Mouse (Mus musculus): ENCODE data around the gene Gnaz. TPM values are rescaled to one million over a fixed set of nuclear protein-coding genes. Genes with fewer than 3 reads are reported as not detected.
"Not testable (repeated sequence)": the region's sequence is repeated elsewhere in the genome, so short reads cannot be mapped to it uniquely, and the experiment has no call there.

Gene Gnaz
- polyA plus RNA-seq, 1 experiment from 2014 or later, result 66.8 TPM

DNA sequence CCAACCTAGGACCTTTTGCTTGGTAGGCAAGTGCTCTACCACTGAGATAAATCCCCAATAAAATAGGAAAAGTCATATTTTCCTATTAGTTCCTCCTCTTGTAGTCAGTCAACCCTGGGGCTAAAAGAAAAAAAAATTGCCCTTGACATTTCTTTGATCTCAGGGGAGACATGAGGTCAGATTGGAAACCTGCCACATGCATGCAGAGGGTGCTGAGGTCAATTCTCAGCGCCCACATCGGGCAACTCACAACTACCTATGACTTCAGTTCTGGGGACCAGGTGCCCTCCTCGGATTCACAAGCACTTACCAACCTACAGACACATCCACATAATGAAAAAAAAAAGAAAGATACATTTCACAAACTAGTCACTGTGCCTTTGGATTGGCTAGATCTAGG is 63.3 kb downstream of the Gnaz start:
- Histone ChIP-seq H3K9ac (no peak overlapping the region), H3K9me3 (ENCODE audit: control insufficient read depth, low read length) (no peaks in the 10 kb centered on the region), H3K4me2 (replicated peaks) (no peak overlapping the region), H3K4me1 (replicated peaks; ENCODE audit: control insufficient read depth, insufficient read depth, low read length) (peaks cover 12% of the 10 kb centered on the region), H3K27ac (no peak overlapping the region), H3K27me3 (ENCODE audit: control insufficient read depth, insufficient read depth, low read length) (no peaks in the 10 kb centered on the region), H3K4me3 (replicated peaks; ENCODE audit: low read length) (no peak overlapping the region), H3K36me3 (replicated peaks; ENCODE audit: control insufficient read depth, insufficient read depth) (no peaks in the 10 kb centered on the region)
- no peak for ATAC-seq (ENCODE audit: low FRiP score)
- no peak for DNase-seq (ENCODE audit: low spot score)
- WGBS, result 87% methylated on average over 3 of the region's 3 CpGs

GRCm38 (mm10) chr10:75031345-75032114 is 64.6 kb downstream of the Gnaz start:
- DNase-seq (ENCODE audit: low spot score) (no peak), ATAC-seq (ENCODE audit: low FRiP score) (no peak)
- 79% methylated on average over 5 of the region's 5 CpGs for WGBS
- no peaks in the 10 kb centered on the region for H3K9me3 ChIP-seq (ENCODE audit: control insufficient read depth, low read length)
- no peak overlapping the region for H3K4me3 ChIP-seq (replicated peaks; ENCODE audit: low read length)
- peak overlapping the region; percentile 48; the same call in 1 of the 2 replicates for H3K27ac ChIP-seq
- H3K4me2 ChIP-seq (replicated peaks), result no peak overlapping the region
- H3K4me1 ChIP-seq (replicated peaks; ENCODE audit: control insufficient read depth, insufficient read depth, low read length), result peaks cover 18% of the 10 kb centered on the region
- no peaks in the 10 kb centered on the region for H3K27me3 ChIP-seq (ENCODE audit: control insufficient read depth, insufficient read depth, low read length)
- no peak overlapping the region for H3K9ac ChIP-seq
- no peaks in the 10 kb centered on the region for H3K36me3 ChIP-seq (replicated peaks; ENCODE audit: control insufficient read depth, insufficient read depth)

GRCm38 (mm10) chr10:75032395-75032794 is 65.4 kb downstream of the Gnaz start, which contains the start of gene Rsph14:
TSS of gene Rsph14 (minus strand) at chr10:75032586.
- Histone ChIP-seq H3K4me3 (replicated peaks; ENCODE audit: low read length) (no peak within 1 kb of the TSS), H3K9me3 (ENCODE audit: control insufficient read depth, low read length) (no peaks in the 10 kb centered on the region), H3K27me3 (ENCODE audit: control insufficient read depth, insufficient read depth, low read length) (no peaks in the 10 kb centered on the region), H3K4me1 (replicated peaks; ENCODE audit: control insufficient read depth, insufficient read depth, low read length) (peaks cover 21% of the 10 kb centered on the region), H3K27ac (peak within 1 kb of the TSS; percentile 48), H3K9ac (no peak within 1 kb of the TSS), H3K36me3 (replicated peaks; ENCODE audit: control insufficient read depth, insufficient read depth) (no peaks in the 10 kb centered on the region), H3K4me2 (replicated peaks) (peak within 1 kb of the TSS; percentile 40)
- ATAC-seq (ENCODE audit: low FRiP score) (peak; percentile 68), DNase-seq (ENCODE audit: low spot score) (peak; percentile 94)
- WGBS, result 10% methylated on average over 10 of the region's 10 CpGs

DNA sequence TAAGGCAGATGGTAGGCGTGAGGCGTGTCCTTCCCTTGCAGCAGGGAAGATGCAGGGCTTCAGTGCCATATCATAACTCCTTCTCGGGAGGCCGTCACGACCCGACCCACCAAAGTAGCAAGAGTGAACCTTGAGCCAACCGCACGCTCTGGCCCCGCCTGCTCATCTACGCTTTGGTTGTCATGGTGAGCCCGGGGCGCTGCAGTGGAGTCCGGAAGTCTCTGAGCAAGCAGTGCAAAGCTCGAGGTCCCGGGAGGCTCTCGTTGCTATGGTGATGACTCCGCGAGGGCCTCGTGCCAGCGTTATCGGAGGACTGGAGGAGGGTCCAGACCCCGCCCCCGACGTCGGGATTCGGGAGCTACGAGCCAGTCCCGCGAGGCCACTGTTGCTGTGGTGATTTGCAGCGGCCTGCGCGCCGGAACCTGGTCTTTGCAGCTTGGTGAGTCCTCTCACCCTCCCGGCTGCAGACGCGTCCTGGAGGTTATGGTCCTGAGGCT is 70.0 kb downstream of the Gnaz start, which contains the start of gene Rab36:
TSS of gene Rab36 (plus strand) at position 176 of the 497 bp plus-strand sequence.
- H3K27ac ChIP-seq, result peak within 1 kb of the TSS; percentile 83
- WGBS, result under 1% methylated on average over 36 of the region's 36 CpGs
- H3K4me2 ChIP-seq (replicated peaks), result peak within 1 kb of the TSS; percentile 59
- peak; percentile 95 for ATAC-seq (ENCODE audit: low FRiP score)
- peak; percentile 97 for DNase-seq (ENCODE audit: low spot score)
- peak within 1 kb of the TSS; percentile 59 for H3K9ac ChIP-seq
- H3K27me3 ChIP-seq (ENCODE audit: control insufficient read depth, insufficient read depth, low read length), result no peaks in the 10 kb centered on the region
- H3K4me3 ChIP-seq (replicated peaks; ENCODE audit: low read length), result peak within 1 kb of the TSS; percentile 32
- H3K36me3 ChIP-seq (replicated peaks; ENCODE audit: control insufficient read depth, insufficient read depth), result no peaks in the 10 kb centered on the region
- peaks cover 33% of the 10 kb centered on the region for H3K4me1 ChIP-seq (replicated peaks; ENCODE audit: control insufficient read depth, insufficient read depth, low read length)
- no peaks in the 10 kb centered on the region for H3K9me3 ChIP-seq (ENCODE audit: control insufficient read depth, low read length)

- H3K9ac ChIP-seq; H3K27me3 ChIP-seq (ENCODE audit: control insufficient read depth, insufficient read depth, low read length); H3K4me3 ChIP-seq (replicated peaks; ENCODE audit: low read length); DNase-seq (ENCODE audit: low spot score); H3K9me3 ChIP-seq (ENCODE audit: control insufficient read depth, low read length); ATAC-seq (ENCODE audit: low FRiP score); H3K27ac ChIP-seq; H3K4me2 ChIP-seq (replicated peaks); H3K36me3 ChIP-seq (replicated peaks; ENCODE audit: control insufficient read depth, insufficient read depth): not testable (repeated sequence)
- peaks cover 16% of the 10 kb centered on the region; the same call in 1 of the 2 replicates for H3K4me1 ChIP-seq (replicated peaks; ENCODE audit: control insufficient read depth, insufficient read depth, low read length)
- WGBS, result 17% methylated on average over 1 of the region's 1 CpGs
Observed at GRCm38 (mm10) chr10:75042060-75042459, 75.1 kb downstream of the Gnaz start.

- H3K36me3 ChIP-seq (replicated peaks; ENCODE audit: control insufficient read depth, insufficient read depth), result peaks cover 10% of the 10 kb centered on the region; the same call in 1 of the 2 replicates
- no peaks in the 10 kb centered on the region for H3K9me3 ChIP-seq (ENCODE audit: control insufficient read depth, low read length)
- DNase-seq (ENCODE audit: low spot score) (no peak), ATAC-seq (ENCODE audit: low FRiP score) (no peak)
- no peak overlapping the region for H3K4me2 ChIP-seq (replicated peaks)
- no peaks in the 10 kb centered on the region for H3K27me3 ChIP-seq (ENCODE audit: control insufficient read depth, insufficient read depth, low read length)
- 47% methylated on average over 7 of the region's 7 CpGs for WGBS
- H3K4me3 ChIP-seq (replicated peaks; ENCODE audit: low read length), result no peak overlapping the region
- H3K9ac ChIP-seq, result no peak overlapping the region
- no peaks in the 10 kb centered on the region for H3K4me1 ChIP-seq (replicated peaks; ENCODE audit: control insufficient read depth, insufficient read depth, low read length)
- H3K27ac ChIP-seq, result no peak overlapping the region
Observed at GRCm38 (mm10) chr10:75044459-75044858, 77.5 kb downstream of the Gnaz start.

GRCm38 (mm10) chr10:75045831-75046230 is 78.9 kb downstream of the Gnaz start:
- Histone ChIP-seq H3K36me3 (replicated peaks; ENCODE audit: control insufficient read depth, insufficient read depth) (peaks cover 10% of the 10 kb centered on the region; the same call in 1 of the 2 replicates), H3K4me1 (replicated peaks; ENCODE audit: control insufficient read depth, insufficient read depth, low read length) (no peaks in the 10 kb centered on the region), H3K9ac (no peak overlapping the region), H3K27ac (no peak overlapping the region), H3K9me3 (ENCODE audit: control insufficient read depth, low read length) (no peaks in the 10 kb centered on the region), H3K27me3 (ENCODE audit: control insufficient read depth, insufficient read depth, low read length) (no peaks in the 10 kb centered on the region), H3K4me3 (replicated peaks; ENCODE audit: low read length) (no peak overlapping the region), H3K4me2 (replicated peaks) (no peak overlapping the region)
- WGBS, result 93% methylated on average over 15 of the region's 15 CpGs
- ATAC-seq (ENCODE audit: low FRiP score), result no peak
- DNase-seq (ENCODE audit: low spot score), result no peak

DNA sequence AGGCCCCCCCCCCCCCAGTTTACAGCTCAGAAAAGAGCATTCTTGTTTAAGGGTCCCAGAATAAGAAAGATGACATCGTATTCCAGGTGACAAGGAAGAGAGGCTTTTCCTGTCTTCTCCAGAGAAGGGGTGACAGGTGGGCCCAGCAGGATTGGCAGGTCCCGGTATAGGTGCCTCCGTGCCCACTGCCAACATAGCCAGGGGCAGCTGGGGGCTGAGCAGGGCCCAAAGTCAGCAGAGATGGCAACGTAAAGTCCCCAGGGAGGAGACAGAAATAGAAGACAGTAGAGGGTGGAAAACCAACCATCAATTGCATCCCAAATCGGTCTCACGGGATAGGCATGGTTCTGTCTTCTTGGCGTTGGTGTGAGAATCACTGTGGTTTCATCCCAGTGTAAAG is 81.7 kb downstream of the Gnaz start:
- Histone ChIP-seq H3K36me3 (replicated peaks; ENCODE audit: control insufficient read depth, insufficient read depth) (peaks cover 10% of the 10 kb centered on the region; the same call in 1 of the 2 replicates), H3K4me1 (replicated peaks; ENCODE audit: control insufficient read depth, insufficient read depth, low read length) (no peaks in the 10 kb centered on the region), H3K9me3 (ENCODE audit: control insufficient read depth, low read length) (no peaks in the 10 kb centered on the region), H3K27me3 (ENCODE audit: control insufficient read depth, insufficient read depth, low read length) (no peaks in the 10 kb centered on the region), H3K4me2 (replicated peaks) (no peak overlapping the region), H3K4me3 (replicated peaks; ENCODE audit: low read length) (no peak overlapping the region), H3K27ac (no peak overlapping the region), H3K9ac (no peak overlapping the region)
- WGBS, result 94% methylated on average over 7 of the region's 7 CpGs
- ATAC-seq (ENCODE audit: low FRiP score) (no peak), DNase-seq (ENCODE audit: low spot score) (no peak)

DNA sequence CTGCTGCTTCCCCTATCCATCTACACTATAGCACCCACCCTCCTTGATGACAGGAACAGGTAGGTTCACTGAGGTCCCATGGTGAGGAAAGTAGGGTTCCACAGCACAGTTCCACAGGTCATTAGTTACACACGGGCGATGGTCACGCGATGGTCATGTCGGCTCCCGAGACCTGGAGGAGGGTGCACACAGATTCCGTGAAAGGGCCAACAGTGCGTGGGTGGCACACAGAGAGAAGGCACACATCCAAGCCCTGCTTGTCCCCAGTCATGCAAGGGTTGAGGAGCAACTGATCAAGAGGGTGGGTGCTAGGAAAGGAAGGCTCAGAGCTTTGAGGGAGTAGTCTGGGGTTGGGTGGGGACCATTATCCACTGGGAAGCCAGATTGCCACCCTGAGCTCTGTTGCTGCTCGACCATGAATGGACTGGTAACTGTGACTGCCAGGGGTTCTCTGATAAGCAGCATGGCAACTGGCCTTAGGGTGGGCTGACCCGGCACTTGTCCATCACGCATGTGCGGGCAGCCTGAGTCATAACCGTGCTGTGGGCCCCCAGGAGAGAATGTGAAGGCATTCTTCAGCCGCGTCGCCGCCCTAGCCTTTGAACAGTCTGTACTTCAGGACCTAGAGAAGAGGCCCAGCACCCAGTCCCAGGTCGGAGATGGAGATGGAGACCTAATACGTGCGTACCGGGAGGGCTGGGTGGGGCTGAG is 84.5 kb downstream of the Gnaz start:
- WGBS, result 96% methylated on average over 21 of the region's 21 CpGs
- DNase-seq (ENCODE audit: low spot score) (no peak), ATAC-seq (ENCODE audit: low FRiP score) (no peak)
- Histone ChIP-seq H3K4me2 (replicated peaks) (no peak overlapping the region), H3K27me3 (ENCODE audit: control insufficient read depth, insufficient read depth, low read length) (no peaks in the 10 kb centered on the region), H3K9ac (no peak overlapping the region), H3K4me1 (replicated peaks; ENCODE audit: control insufficient read depth, insufficient read depth, low read length) (peaks cover 6% of the 10 kb centered on the region), H3K9me3 (ENCODE audit: control insufficient read depth, low read length) (no peaks in the 10 kb centered on the region), H3K27ac (no peak overlapping the region), H3K4me3 (replicated peaks; ENCODE audit: low read length) (no peak overlapping the region), H3K36me3 (replicated peaks; ENCODE audit: control insufficient read depth, insufficient read depth) (0 out of 2 replicates have a peak, but pooled peaks cover 2% of the 10 kb centered on the region)
